Mouse (Mus musculus) midbrain, embryonic 11.5 days (tissue): ENCODE results near the gene Cd40lg. TPM values are rescaled to one million over a fixed set of nuclear protein-coding genes. Genes with fewer than 3 reads are reported as not detected.

ENCODE experiments used
- ATAC-seq: fragments of 200-750 bp; cut with Nextera tagmentation; 2 replicates; pipeline ENCODE4 v1.8.0; 2017; ENCODE audit warnings: moderate TSS enrichment, moderate library complexity; ENCODE audit not compliant: low FRiP score
- DNase-seq: peaks from one replicate; pipeline ENCODE4 v3.0.0; 2015; ENCODE audit warnings: low spot score; ENCODE audit errors: missing footprints
- H3K27ac ChIP-seq: fragments of 300-500 bp; sonication (generic); 2 replicates; pipeline ENCODE4 v1.5.1; 2014; ENCODE audit warnings: low read depth, low read length
- H3K27me3 ChIP-seq: fragments of 300-500 bp; sonication (generic); 2 replicates; pipeline ENCODE4 v1.6.1; 2014; ENCODE audit warnings: mild to moderate bottlenecking, low read length, moderate library complexity, mixed read lengths; ENCODE audit not compliant: control insufficient read depth, insufficient read depth
- H3K36me3 ChIP-seq: fragments of 300-500 bp; sonication (generic); 2 replicates; pipeline ENCODE4 v1.6.1; 2014; ENCODE audit warnings: mild to moderate bottlenecking, low read length, moderate library complexity, mixed read lengths; ENCODE audit not compliant: control insufficient read depth, insufficient read depth
- H3K4me1 ChIP-seq: fragments of 300-500 bp; sonication (generic); 2 replicates; pipeline ENCODE4 v1.6.1; 2014; ENCODE audit warnings: low read length; ENCODE audit not compliant: control insufficient read depth, insufficient read depth
- H3K4me2 ChIP-seq: fragments of 300-500 bp; sonication (generic); 2 replicates; pipeline ENCODE4 v1.6.1; 2014; ENCODE audit warnings: mild to moderate bottlenecking, moderate library complexity
- H3K4me3 ChIP-seq: fragments of 300-500 bp; sonication (generic); 2 replicates; pipeline ENCODE4 v1.5.1; 2014; ENCODE audit warnings: low read depth, low read length
- H3K9ac ChIP-seq: fragments of 300-500 bp; sonication (generic); 2 replicates; pipeline ENCODE4 v1.6.1; 2014; ENCODE audit warnings: low read length
- H3K9me3 ChIP-seq: fragments of 300-500 bp; sonication (generic); 2 replicates; pipeline ENCODE4 v1.6.1; 2016; ENCODE audit warnings: low read length; ENCODE audit not compliant: control insufficient read depth
- WGBS: fragments of 180-500 bp; shearing (Covaris S2); extraction: QIAGEN DNeasy Blood & Tissue Kit; methylation state at CpG from one replicate; pipeline ENCODE4 v1.1.7; 2014; 5-methylcytosine and 5-hydroxymethylcytosine counted together
- polyA plus RNA-seq: library from polyadenylated mRNA; unstranded; fragments of >200 nt; fragmentation: Nextera tagmentation; extraction: Ambion mirVana; gene quantifications from 2 replicates; pipeline ENCODE4 v1.2.1, GENCODE M21; 2014

The Cd40lg gene
- polyA plus RNA-seq, 1 experiment from 2014 or later: not detected

GRCm38 (mm10) chrX:57235982-57236381 lies 24.0 kb downstream of the Cd40lg start:
- no peak overlapping the region for H3K27ac ChIP-seq
- ATAC-seq: no peak
- no peaks in the 10 kb centered on the region for H3K4me1 ChIP-seq
- WGBS: 66% methylated on average over 4 of the region's 4 CpGs
- H3K4me2 ChIP-seq: no peak overlapping the region
- no peaks in the 10 kb centered on the region for H3K27me3 ChIP-seq
- no peak overlapping the region for H3K9ac ChIP-seq
- no peaks in the 10 kb centered on the region for H3K36me3 ChIP-seq
- no peak for DNase-seq
- H3K9me3 ChIP-seq: no peaks in the 10 kb centered on the region
- no peak overlapping the region for H3K4me3 ChIP-seq

GRCm38 (mm10) chrX:57238572-57238971 lies 26.6 kb downstream of the Cd40lg start:
- 77% methylated on average over 3 of the region's 3 CpGs for WGBS
- Histone ChIP-seq H3K9me3 (no peaks in the 10 kb centered on the region), H3K36me3 (no peaks in the 10 kb centered on the region), H3K27me3 (no peaks in the 10 kb centered on the region), H3K4me2 (no peak overlapping the region), H3K4me3 (no peak overlapping the region), H3K9ac (no peak overlapping the region), H3K27ac (no peak overlapping the region), H3K4me1 (no peaks in the 10 kb centered on the region)
- ATAC-seq (no peak), DNase-seq (no peak)

GRCm38 (mm10) chrX:57253329-57254055 lies 41.5 kb downstream of the Cd40lg start:
- ATAC-seq: no peak

GRCm38 (mm10) chrX:57260744-57261143 lies 48.8 kb downstream of the Cd40lg start:
- Histone ChIP-seq H3K36me3 (no peaks in the 10 kb centered on the region), H3K9ac (no peak overlapping the region), H3K9me3 (no peaks in the 10 kb centered on the region), H3K4me3 (no peak overlapping the region), H3K27me3 (no peaks in the 10 kb centered on the region), H3K4me1 (no peaks in the 10 kb centered on the region), H3K27ac (no peak overlapping the region), H3K4me2 (no peak overlapping the region)
- ATAC-seq (no peak), DNase-seq (no peak)
- 56% methylated on average over 2 of the region's 2 CpGs for WGBS

More at GRCm38 (mm10) chrX:57253329-57254055, 41.5 kb downstream of the Cd40lg start:
- Histone ChIP-seq H3K9ac (no peak overlapping the region), H3K27me3 (no peaks in the 10 kb centered on the region), H3K4me3 (no peak overlapping the region), H3K36me3 (no peaks in the 10 kb centered on the region), H3K27ac (no peak overlapping the region), H3K9me3 (no peaks in the 10 kb centered on the region), H3K4me2 (no peak overlapping the region), H3K4me1 (no peaks in the 10 kb centered on the region)
- 74% methylated on average over 7 of the region's 7 CpGs for WGBS
- no peak for DNase-seq

- H3K9ac ChIP-seq: no peak overlapping the region
- no peak overlapping the region for H3K4me2 ChIP-seq
- WGBS: 88% methylated on average over 4 of the region's 4 CpGs
Observed at GRCm38 (mm10) chrX:57263515-57263914, 51.6 kb downstream of the Cd40lg start.

More at GRCm38 (mm10) chrX:57263515-57263914, 51.6 kb downstream of the Cd40lg start:
- DNase-seq (no peak), ATAC-seq (no peak)
- Histone ChIP-seq H3K27ac (no peak overlapping the region), H3K9me3 (no peaks in the 10 kb centered on the region), H3K27me3 (no peaks in the 10 kb centered on the region), H3K4me3 (no peak overlapping the region), H3K4me1 (no peaks in the 10 kb centered on the region), H3K36me3 (no peaks in the 10 kb centered on the region)

Other genes starting within 250 kb of the Cd40lg start
- not detected in 2 replicates for gene Brs3, start 169.1 kb upstream of the Cd40lg start, polyA plus RNA-seq
- gene Htatsf1, start 158.6 kb upstream of the Cd40lg start, polyA plus RNA-seq: 86.2 and 98.2 TPM in 2 replicates
- 0.07 and 0.18 TPM in 2 replicates for gene Vgll1, start 124.0 kb upstream of the Cd40lg start, polyA plus RNA-seq
- 7.8 and 9.6 TPM in 2 replicates for gene Arhgef6, start 126.6 kb downstream of the Cd40lg start, polyA plus RNA-seq
- gene Rbmx, start 180.9 kb downstream of the Cd40lg start, polyA plus RNA-seq: 282 and 296 TPM in 2 replicates
- not detected in 2 replicates for gene Gm364, start 197.0 kb downstream of the Cd40lg start, polyA plus RNA-seq